Mouse (Mus musculus): ENCODE data around the gene Irx1. TPM values are rescaled to one million over a fixed set of nuclear protein-coding genes. Genes with fewer than 3 reads are reported as not detected.

Irx1 gene
- polyA plus RNA-seq, 1 experiment from 2014 or later, result 8.4 TPM

DNA sequence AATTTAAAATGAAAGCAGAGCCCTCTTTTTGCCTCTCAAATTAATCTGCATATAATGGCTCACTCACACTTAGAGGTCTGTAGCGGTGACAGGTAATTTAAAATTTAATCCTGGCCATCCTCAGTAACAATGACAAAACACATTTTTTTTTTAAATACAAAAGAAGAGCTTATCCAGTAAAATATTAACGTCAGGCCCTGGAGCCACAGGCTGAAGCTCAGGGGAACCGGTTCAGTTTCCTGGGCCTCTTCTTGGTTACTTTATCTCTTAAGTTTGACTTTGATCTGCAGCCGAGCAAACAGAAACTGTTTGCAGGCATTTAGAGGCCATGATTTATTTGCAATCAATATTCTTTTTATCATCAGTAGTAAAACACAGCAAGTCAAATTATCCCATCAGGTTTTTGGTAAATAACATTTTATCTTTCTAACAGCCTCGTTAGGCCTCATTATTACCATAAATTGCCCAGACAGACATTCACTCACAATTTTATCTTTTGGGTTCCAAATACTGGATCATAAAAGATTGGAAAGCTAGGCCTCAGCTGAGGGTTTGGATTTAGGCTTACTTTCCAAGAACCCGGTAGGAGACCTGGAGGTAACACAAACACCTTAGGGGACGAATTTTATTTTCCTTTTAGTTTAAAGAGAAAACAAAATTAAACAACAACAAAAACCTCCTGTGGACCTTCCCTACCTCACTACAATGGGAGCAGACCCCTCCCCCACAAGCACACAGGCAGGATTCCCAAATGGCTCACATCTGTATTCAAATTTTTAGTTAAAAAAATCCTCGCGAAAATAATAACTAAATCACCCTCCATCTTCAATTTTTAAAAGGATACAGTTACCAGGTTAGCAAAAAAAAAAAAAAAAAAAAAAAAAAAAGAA lies 2.4 kb downstream of the Irx1 start:
- peak overlapping the region; percentile 52 for H3K4me3 ChIP-seq (replicated peaks)
- H3K9me3 ChIP-seq (replicated peaks), result no peaks in the 10 kb centered on the region
- peak overlapping the region; percentile 44; the same call in 1 of the 2 replicates for H3K4me2 ChIP-seq (replicated peaks)
- 15% methylated on average over 9 of the region's 9 CpGs for WGBS
- no peak for ATAC-seq (ENCODE audit: insufficient number of reproducible peaks, low FRiP score, low TSS enrichment, low read depth)
- H3K9ac ChIP-seq, result no peak overlapping the region
- no peak overlapping the region for H3K27ac ChIP-seq (replicated peaks)
- H3K36me3 ChIP-seq, result no peaks in the 10 kb centered on the region
- H3K27me3 ChIP-seq, result peaks cover 94% of the 10 kb centered on the region
- peaks cover 58% of the 10 kb centered on the region for H3K4me1 ChIP-seq

DNA sequence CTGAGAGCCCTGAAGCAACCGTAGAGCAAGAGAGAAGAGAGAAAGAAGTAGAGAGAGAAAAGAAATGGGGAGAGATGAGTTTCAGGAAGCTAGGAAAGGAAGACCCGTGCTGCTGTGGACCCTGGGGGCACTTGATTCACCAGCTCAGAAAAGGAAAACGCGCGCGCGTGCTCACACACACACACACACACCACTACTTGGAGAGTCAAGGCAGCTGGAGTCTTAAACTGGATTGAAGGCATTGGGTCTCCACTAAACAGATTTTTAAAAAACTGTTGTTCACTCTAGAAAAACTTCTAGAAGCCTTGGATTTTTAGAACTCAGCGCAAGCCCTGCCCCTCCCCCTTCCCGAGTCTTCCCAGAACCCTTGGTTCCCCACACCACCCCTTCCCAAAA lies 3.2 kb downstream of the Irx1 start:
- Histone ChIP-seq H3K27ac (replicated peaks) (no peak overlapping the region), H3K9me3 (replicated peaks) (no peaks in the 10 kb centered on the region), H3K4me2 (replicated peaks) (peak overlapping the region; percentile 44), H3K4me1 (peaks cover 58% of the 10 kb centered on the region), H3K27me3 (peaks cover 94% of the 10 kb centered on the region), H3K36me3 (no peaks in the 10 kb centered on the region), H3K9ac (no peak overlapping the region), H3K4me3 (replicated peaks) (peak overlapping the region; percentile 52)
- ATAC-seq (ENCODE audit: insufficient number of reproducible peaks, low FRiP score, low TSS enrichment, low read depth), result no peak
- WGBS, result 5% methylated on average over 9 of the region's 9 CpGs

DNA sequence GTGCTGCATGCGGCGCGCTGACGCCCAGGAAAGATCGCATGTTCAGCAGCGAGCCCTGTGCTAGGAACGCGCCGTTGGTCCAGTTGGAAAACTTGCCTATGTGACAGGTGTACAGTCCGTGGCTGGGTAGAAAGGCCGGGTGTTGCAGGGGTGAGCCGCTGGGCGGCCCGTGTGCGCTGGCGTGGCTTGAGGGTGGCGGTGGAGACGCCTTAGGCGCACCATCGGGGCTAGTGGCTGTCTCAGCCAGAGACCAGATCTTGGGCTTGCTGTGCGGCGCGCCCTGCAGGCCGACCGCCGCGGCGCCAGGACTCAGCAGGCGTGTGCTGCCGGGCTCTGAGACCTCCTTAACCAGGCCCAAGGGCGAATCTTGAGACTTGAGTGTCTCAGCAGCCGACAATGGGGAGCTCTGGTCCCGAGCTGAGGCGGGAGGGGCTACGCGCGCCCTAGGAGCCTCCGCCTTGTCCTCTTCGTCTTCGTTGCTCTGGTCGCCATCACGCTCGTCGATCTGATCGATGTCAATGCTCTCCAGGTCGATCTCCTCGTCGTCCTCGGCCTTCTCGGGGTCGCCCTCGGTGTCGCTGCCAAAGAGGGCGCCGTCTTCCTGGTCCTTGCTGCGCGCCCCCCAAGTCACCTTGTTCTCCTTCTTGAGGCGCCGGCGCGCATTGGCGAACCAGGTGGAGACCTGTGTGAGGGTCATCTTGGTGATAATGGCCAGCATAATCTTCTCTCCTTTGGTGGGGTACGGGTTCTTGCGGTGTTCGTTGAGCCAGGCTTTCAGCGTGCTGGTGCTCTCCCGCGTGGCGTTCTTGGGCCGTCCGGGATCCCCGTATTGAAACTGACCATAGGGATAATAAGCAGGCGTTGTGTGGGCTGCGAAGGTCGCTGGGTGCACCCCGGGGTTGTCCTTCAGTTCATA lies 3.9 kb downstream of the Irx1 start:
- peak; percentile 20; the same call in 1 of the 2 replicates for ATAC-seq (ENCODE audit: insufficient number of reproducible peaks, low FRiP score, low TSS enrichment, low read depth)
- Histone ChIP-seq H3K4me3 (replicated peaks) (peak overlapping the region; percentile 52), H3K36me3 (no peaks in the 10 kb centered on the region), H3K27me3 (peaks cover 94% of the 10 kb centered on the region), H3K27ac (replicated peaks) (0 out of 2 replicates have a peak overlapping the region, but pooled peaks have one; percentile 39), H3K9me3 (replicated peaks) (no peaks in the 10 kb centered on the region), H3K9ac (no peak overlapping the region), H3K4me2 (replicated peaks) (peak overlapping the region; percentile 44), H3K4me1 (peaks cover 58% of the 10 kb centered on the region)
- WGBS, result 8% methylated on average over 75 of the region's 76 CpGs

DNA sequence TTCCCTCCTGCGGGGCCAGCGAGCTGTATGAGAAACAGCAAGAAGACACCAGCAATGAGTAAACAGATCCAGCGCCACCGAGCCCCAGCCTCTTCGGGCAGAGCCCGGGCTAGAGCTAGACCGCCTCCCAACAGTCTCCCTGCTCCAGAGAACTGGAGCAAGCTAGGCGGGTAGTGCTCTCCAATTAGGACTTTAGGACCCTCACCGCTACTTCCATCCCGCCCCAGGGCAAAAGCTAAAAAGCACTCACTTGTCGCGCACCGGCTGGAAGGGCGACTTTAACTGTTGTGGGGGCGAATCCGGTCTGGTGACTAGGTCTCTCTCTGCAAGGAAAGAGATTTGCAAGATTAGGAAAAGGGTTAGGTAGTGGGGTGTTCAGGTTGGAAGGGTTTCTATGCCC lies 4.9 kb downstream of the Irx1 start:
- H3K9me3 ChIP-seq (replicated peaks), result no peaks in the 10 kb centered on the region
- H3K4me2 ChIP-seq (replicated peaks), result peak overlapping the region; percentile 44
- H3K4me1 ChIP-seq, result peaks cover 50% of the 10 kb centered on the region
- H3K4me3 ChIP-seq (replicated peaks), result peak overlapping the region; percentile 52
- WGBS, result 8% methylated on average over 16 of the region's 16 CpGs
- no peak for ATAC-seq (ENCODE audit: insufficient number of reproducible peaks, low FRiP score, low TSS enrichment, low read depth)
- H3K27me3 ChIP-seq, result peaks cover 92% of the 10 kb centered on the region
- H3K27ac ChIP-seq (replicated peaks), result no peak overlapping the region
- H3K36me3 ChIP-seq, result no peaks in the 10 kb centered on the region
- no peak overlapping the region for H3K9ac ChIP-seq

DNA sequence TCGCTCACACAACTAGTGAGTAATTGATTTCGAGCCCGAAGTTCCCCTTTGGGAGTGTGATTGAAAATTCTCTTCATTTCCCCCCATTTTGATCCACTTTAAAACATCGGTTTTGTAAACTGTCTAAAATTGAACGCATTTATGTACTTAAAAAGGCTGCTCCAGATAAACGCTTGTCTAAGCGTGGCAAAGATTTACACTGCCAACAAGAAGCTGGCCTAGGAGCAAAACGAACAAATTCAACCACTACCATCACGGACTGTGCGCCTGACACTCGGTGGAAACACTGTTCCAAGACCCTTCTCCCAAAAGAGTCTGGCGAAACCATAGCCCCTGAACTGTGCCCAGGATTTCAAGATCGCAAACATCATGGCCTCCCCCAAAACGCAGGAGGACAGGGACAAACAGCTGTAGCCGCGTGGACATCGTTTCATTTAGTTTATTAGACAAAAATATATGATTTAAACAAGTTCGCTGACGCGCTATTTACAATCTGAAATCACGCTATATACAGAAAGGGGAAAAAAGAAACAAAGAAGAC lies 5.6 kb downstream of the Irx1 start:
- H3K4me3 ChIP-seq (replicated peaks), result peak overlapping the region; percentile 52
- no peak for ATAC-seq (ENCODE audit: insufficient number of reproducible peaks, low FRiP score, low TSS enrichment, low read depth)
- no peak overlapping the region for H3K9ac ChIP-seq
- no peak overlapping the region for H3K27ac ChIP-seq (replicated peaks)
- 14% methylated on average over 21 of the region's 21 CpGs for WGBS
- H3K4me1 ChIP-seq, result peaks cover 44% of the 10 kb centered on the region
- H3K4me2 ChIP-seq (replicated peaks), result peak overlapping the region; percentile 44
- H3K9me3 ChIP-seq (replicated peaks), result no peaks in the 10 kb centered on the region
- peaks cover 89% of the 10 kb centered on the region for H3K27me3 ChIP-seq
- H3K36me3 ChIP-seq, result no peaks in the 10 kb centered on the region

DNA sequence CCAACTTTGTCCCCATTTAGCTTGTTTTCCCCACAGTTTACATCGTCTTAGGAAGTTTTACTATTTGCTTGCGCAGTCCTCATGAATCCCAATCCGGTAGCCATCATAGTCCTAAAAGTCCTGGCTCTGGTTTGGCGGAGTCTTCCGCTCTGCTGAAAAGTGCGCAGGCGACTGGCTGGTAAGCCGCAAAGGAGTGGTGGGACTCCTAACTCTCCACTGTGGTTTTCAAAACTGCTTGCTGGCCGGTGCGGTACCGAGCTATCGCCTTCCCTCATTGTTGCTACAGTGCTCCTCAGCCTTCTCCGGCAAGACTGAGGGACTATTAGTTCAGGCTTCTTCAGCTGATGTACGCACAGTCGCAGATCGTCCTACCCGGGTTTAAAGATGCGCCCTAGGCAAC lies 6.4 kb downstream of the Irx1 start:
- Histone ChIP-seq H3K9me3 (replicated peaks) (no peaks in the 10 kb centered on the region), H3K4me2 (replicated peaks) (peak overlapping the region; percentile 44; the same call in 1 of the 2 replicates), H3K27ac (replicated peaks) (no peak overlapping the region), H3K9ac (no peak overlapping the region), H3K4me3 (replicated peaks) (peak overlapping the region; percentile 52; the same call in 1 of the 2 replicates), H3K4me1 (peaks cover 40% of the 10 kb centered on the region), H3K36me3 (no peaks in the 10 kb centered on the region), H3K27me3 (peaks cover 85% of the 10 kb centered on the region)
- 17% methylated on average over 18 of the region's 18 CpGs for WGBS
- no peak for ATAC-seq (ENCODE audit: insufficient number of reproducible peaks, low FRiP score, low TSS enrichment, low read depth)

DNA sequence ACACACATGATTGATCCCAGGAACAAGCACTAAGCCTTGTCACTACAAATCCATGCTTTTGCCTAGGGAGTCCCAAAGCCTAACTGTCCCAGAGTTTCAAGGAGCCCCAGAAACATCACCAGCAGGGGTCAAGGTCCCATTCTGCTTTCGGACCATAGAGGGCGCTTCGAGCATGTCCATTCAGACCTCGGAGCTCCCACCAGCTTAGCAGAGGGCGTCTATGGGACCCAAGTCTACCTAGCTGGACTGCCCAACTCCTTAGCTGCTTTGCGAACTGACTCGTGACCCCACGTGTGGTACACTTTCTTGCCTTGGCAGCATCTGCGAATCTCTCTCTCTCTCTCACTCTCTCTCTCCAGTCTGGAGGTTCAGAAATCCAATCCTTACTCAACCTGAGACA lies 7.0 kb downstream of the Irx1 start:
- Histone ChIP-seq H3K27ac (replicated peaks) (no peak overlapping the region), H3K4me1 (peaks cover 36% of the 10 kb centered on the region), H3K36me3 (no peaks in the 10 kb centered on the region), H3K9me3 (replicated peaks) (no peaks in the 10 kb centered on the region), H3K4me2 (replicated peaks) (no peak overlapping the region), H3K27me3 (peaks cover 86% of the 10 kb centered on the region), H3K4me3 (replicated peaks) (no peak overlapping the region), H3K9ac (no peak overlapping the region)
- WGBS, result 7% methylated on average over 9 of the region's 9 CpGs
- no peak for ATAC-seq (ENCODE audit: insufficient number of reproducible peaks, low FRiP score, low TSS enrichment, low read depth)

DNA sequence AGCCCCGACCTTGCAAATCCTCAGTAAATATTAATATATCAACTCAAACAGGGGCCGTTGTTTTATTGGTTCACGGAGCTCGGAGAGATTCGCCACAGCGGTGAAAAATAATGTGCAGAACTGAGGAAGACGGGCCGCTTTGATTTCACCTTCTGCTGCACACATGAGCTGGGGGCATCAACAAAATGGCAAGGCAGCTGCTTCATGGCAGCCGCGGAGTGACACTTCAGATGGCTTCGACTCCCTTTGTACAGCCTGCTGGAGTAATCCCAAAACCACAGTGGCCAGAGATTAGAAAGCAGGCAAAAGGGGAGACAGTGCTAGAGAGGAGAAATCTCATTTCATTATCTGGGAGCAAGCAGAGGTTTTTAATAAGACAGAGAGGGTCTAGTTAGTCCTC lies 11.6 kb downstream of the Irx1 start:
- ATAC-seq (ENCODE audit: insufficient number of reproducible peaks, low FRiP score, low TSS enrichment, low read depth), result no peak
- Histone ChIP-seq H3K4me2 (replicated peaks) (no peak overlapping the region), H3K9ac (no peak overlapping the region), H3K9me3 (replicated peaks) (no peaks in the 10 kb centered on the region), H3K27me3 (peaks cover 52% of the 10 kb centered on the region), H3K4me3 (replicated peaks) (no peak overlapping the region), H3K4me1 (0 out of 2 replicates have a peak, but pooled peaks cover 2% of the 10 kb centered on the region), H3K36me3 (no peaks in the 10 kb centered on the region), H3K27ac (replicated peaks) (no peak overlapping the region)
- 60% methylated on average over 11 of the region's 11 CpGs for WGBS

DNA sequence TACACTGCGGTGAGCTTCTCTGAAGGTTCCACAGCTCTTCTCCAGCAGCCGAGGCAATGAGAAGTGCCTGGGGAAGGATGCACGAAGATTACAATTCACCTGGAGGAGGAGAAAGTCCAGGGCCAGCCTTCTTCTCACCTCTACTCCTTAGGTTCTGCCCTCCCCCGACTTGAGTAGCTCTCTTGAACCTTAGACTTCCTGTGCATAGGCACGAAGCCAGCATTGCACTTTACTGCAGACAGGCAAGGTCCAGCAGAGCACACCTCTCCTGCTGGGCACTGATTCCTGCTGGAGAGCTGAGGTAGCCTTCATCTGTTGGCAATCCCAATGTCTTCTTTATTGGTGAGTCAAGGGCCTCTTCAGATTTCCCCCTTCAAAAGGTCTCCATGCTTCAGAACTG lies 13.7 kb downstream of the Irx1 start:
- Histone ChIP-seq H3K4me1 (no peaks in the 10 kb centered on the region), H3K4me2 (replicated peaks) (no peak overlapping the region), H3K4me3 (replicated peaks) (no peak overlapping the region), H3K9ac (no peak overlapping the region), H3K36me3 (no peaks in the 10 kb centered on the region), H3K27me3 (peaks cover 31% of the 10 kb centered on the region), H3K27ac (replicated peaks) (no peak overlapping the region), H3K9me3 (replicated peaks) (no peaks in the 10 kb centered on the region)
- 70% methylated on average over 5 of the region's 5 CpGs for WGBS
- ATAC-seq (ENCODE audit: insufficient number of reproducible peaks, low FRiP score, low TSS enrichment, low read depth), result no peak

DNA sequence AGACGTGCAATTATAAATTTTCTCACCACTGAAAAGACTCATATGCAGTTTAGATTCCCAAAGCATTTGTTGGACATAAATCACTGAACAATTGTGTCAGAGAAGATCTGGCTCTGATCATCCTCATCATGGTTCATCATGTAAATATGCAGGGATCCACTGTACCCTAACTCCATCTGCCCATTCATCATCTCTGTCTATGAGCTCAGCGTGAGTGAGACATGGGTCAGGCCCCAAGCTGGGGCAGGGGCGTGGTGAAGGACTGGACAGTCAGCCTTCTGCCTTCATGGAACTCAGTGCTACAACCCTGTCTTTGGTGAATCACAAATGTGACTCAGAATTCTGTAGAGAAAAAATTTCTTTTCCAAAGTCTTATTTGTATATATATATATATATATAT lies 53.2 kb downstream of the Irx1 start:
- no peak overlapping the region for H3K4me2 ChIP-seq (replicated peaks)
- H3K27ac ChIP-seq (replicated peaks), result no peak overlapping the region
- H3K9ac ChIP-seq, result no peak overlapping the region
- ATAC-seq (ENCODE audit: insufficient number of reproducible peaks, low FRiP score, low TSS enrichment, low read depth), result no peak
- H3K4me3 ChIP-seq (replicated peaks), result no peak overlapping the region
- 85% methylated on average over 3 of the region's 3 CpGs for WGBS
- H3K36me3 ChIP-seq, result no peaks in the 10 kb centered on the region
- no peaks in the 10 kb centered on the region for H3K9me3 ChIP-seq (replicated peaks)
- H3K27me3 ChIP-seq, result no peaks in the 10 kb centered on the region
- no peaks in the 10 kb centered on the region for H3K4me1 ChIP-seq

Measured in embryonic facial prominence, embryonic 15.5 days (tissue).